In genomic region chr6:29214245-29214644, GRCm38 (mm10) we compare ENCODE assay signal across 9 mouse cellular contexts. TPM values are rescaled to one million over a fixed set of nuclear protein-coding genes. Genes with fewer than 3 reads are reported as not detected.
DNase-seq lines count a peak whose midpoint lies in the region; ATAC-seq and TF ChIP-seq lines count a peak whose summit lies in the region.
"Had no signal": no experiment of that assay in that cellular context is flagged by ENCODE, and none has a peak within 500 bp of the region (broad histone marks: within the 10 kb centered on the region; RNA-seq: fewer than 3 reads in every experiment).

No protein-coding gene starts in this region.

- H3K9ac ChIP-seq in midbrain, embryonic 11.5 days (ENCODE audit: low read length): no peak overlapping the region
- H3K9ac ChIP-seq in midbrain, embryonic 16.5 days (ENCODE audit: low read depth, low read length): no peak overlapping the region
- H3K9ac ChIP-seq in stomach, postnatal 0 days (ENCODE audit: low read length): no peak overlapping the region

- DNase-seq in adrenal gland, postnatal 10 days: peak; percentile 77
- no peak for DNase-seq in adrenal gland, adult 8-10 months
- peak; percentile 92 for DNase-seq in midbrain, embryonic 11.5 days (ENCODE audit: low spot score, missing footprints)
- no peak for DNase-seq in lung, adult 2 months
- no peak for DNase-seq in stomach, postnatal 0 days (ENCODE audit: low spot score)
- no peak for DNase-seq in left cerebral cortex, adult 2 months (ENCODE audit: extremely low spot score in 1 of 2, low spot score in 2 of 2)
- no peak for DNase-seq in layer of hippocampus, adult 9-10 months (ENCODE audit: low spot score)

- H3K4me1 ChIP-seq in midbrain, embryonic 11.5 days (ENCODE audit: control insufficient read depth, insufficient read depth, low read length): peaks cover 31% of the 10 kb centered on the region
- H3K4me1 ChIP-seq in midbrain, embryonic 16.5 days (ENCODE audit: control insufficient read depth, insufficient read depth, low read length): peaks cover 35% of the 10 kb centered on the region
- H3K4me1 ChIP-seq in lung, adult 2 months (ENCODE audit: control insufficient read depth, insufficient read depth, low read length): peaks cover 15% of the 10 kb centered on the region
- H3K4me1 ChIP-seq in stomach, postnatal 0 days (replicated peaks; ENCODE audit: control insufficient read depth, insufficient read depth): peaks cover 10% of the 10 kb centered on the region

- WGBS in midbrain, embryonic 11.5 days: 0% methylated on average over 1 of the region's 1 CpGs
- 5% methylated on average over 1 of the region's 1 CpGs for WGBS in midbrain, embryonic 16.5 days
- WGBS in lung, adult 2 months: 41% methylated on average over 1 of the region's 1 CpGs
- 35% methylated on average over 1 of the region's 1 CpGs for WGBS in stomach, postnatal 0 days

- peaks cover 10% of the 10 kb centered on the region for H3K27me3 ChIP-seq in midbrain, embryonic 11.5 days (ENCODE audit: control insufficient read depth, insufficient read depth, low read length)
- no peaks in the 10 kb centered on the region for H3K27me3 ChIP-seq in midbrain, embryonic 16.5 days (ENCODE audit: control insufficient read depth, insufficient read depth, low read depth, low read length)
- no peaks in the 10 kb centered on the region for H3K27me3 ChIP-seq in stomach, postnatal 0 days (ENCODE audit: control insufficient read depth, insufficient read depth, low read length)

- 0 out of 2 replicates have a peak, but pooled peaks have one; percentile 54 for TF ChIP-seq POLR2A in lung, adult 2 months (IDR thresholded peaks at IDR 0.05; ENCODE audit: borderline replicate concordance, extremely low read depth, low read depth, low read length)

- no peak for TF ChIP-seq EP300 in stomach, postnatal 0 days (optimal IDR thresholded peaks at IDR 0.05)

- intact Hi-C loops in left cerebral cortex, adult 2 months (cut with DNase I): no loop called here

- no peak overlapping the region; the same call in 1 of the 2 replicates for H3K27ac ChIP-seq in midbrain, embryonic 11.5 days (ENCODE audit: low read depth, low read length)
- H3K27ac ChIP-seq in midbrain, embryonic 16.5 days (ENCODE audit: low read length): no peak overlapping the region
- no peak overlapping the region for H3K27ac ChIP-seq in stomach, postnatal 0 days (replicated peaks)
- H3K27ac ChIP-seq in left cerebral cortex, adult 2 months: no peak overlapping the region; the same call in 1 of the 2 replicates

- no peaks in the 10 kb centered on the region for H3K9me3 ChIP-seq in midbrain, embryonic 11.5 days (ENCODE audit: control insufficient read depth, low read length)
- no peaks in the 10 kb centered on the region for H3K9me3 ChIP-seq in midbrain, embryonic 16.5 days (replicated peaks; ENCODE audit: control insufficient read depth, low read length, poor library complexity, severe bottlenecking)
- H3K9me3 ChIP-seq in stomach, postnatal 0 days (ENCODE audit: control insufficient read depth, low read length): no peaks in the 10 kb centered on the region

- no peaks in the 10 kb centered on the region for H3K36me3 ChIP-seq in midbrain, embryonic 11.5 days (ENCODE audit: control insufficient read depth, insufficient read depth, low read length)
- H3K36me3 ChIP-seq in midbrain, embryonic 16.5 days (ENCODE audit: control insufficient read depth, insufficient read depth, low read length): no peaks in the 10 kb centered on the region
- H3K36me3 ChIP-seq in stomach, postnatal 0 days (ENCODE audit: control insufficient read depth, insufficient read depth, low read length): no peaks in the 10 kb centered on the region

- peak; percentile 35 for ATAC-seq in midbrain, embryonic 11.5 days (ENCODE audit: low FRiP score)
- ATAC-seq in midbrain, embryonic 16.5 days: no peak
- ATAC-seq in stomach, postnatal 0 days (ENCODE audit: low FRiP score, low TSS enrichment): no peak

- TF ChIP-seq CTCF in lung, adult 2 months (IDR thresholded peaks at IDR 0.05; ENCODE audit: insufficient read depth, low read length): no peak
- 0 out of 2 replicates have a peak, but pooled peaks have one; percentile 8 for TF ChIP-seq CTCF in stomach, postnatal 0 days (IDR thresholded peaks at IDR 0.05; ENCODE audit: low read depth)
- no peak; the same call in 1 of the 2 replicates for TF ChIP-seq CTCF in left cerebral cortex, adult 2 months (IDR thresholded peaks at IDR 0.05)

- H3K4me3 ChIP-seq in midbrain, embryonic 11.5 days (ENCODE audit: low read depth, low read length): no peak overlapping the region
- H3K4me3 ChIP-seq in midbrain, embryonic 16.5 days (ENCODE audit: low read depth, low read length): no peak overlapping the region
- H3K4me3 ChIP-seq in lung, adult 2 months (replicated peaks; ENCODE audit: extremely low read depth, low read depth, low read length): no peak overlapping the region
- no peak overlapping the region for H3K4me3 ChIP-seq in stomach, postnatal 0 days (ENCODE audit: low read depth, low read length)
- H3K4me3 ChIP-seq in left cerebral cortex, adult 2 months: no peak overlapping the region

- H3K4me2 ChIP-seq in midbrain, embryonic 11.5 days: 0 out of 2 replicates have a peak overlapping the region, but pooled peaks have one; percentile 9
- no peak overlapping the region for H3K4me2 ChIP-seq in midbrain, embryonic 16.5 days (ENCODE audit: low read length)
- H3K4me2 ChIP-seq in stomach, postnatal 0 days (replicated peaks; ENCODE audit: low read depth): no peak overlapping the region

RNA-seq across cellular contexts. Expression of gene Impdh1, which starts 1.9 kb away (rescaled TPM):
- 100 to 1,000 TPM; 351 to 403 TPM for total RNA-seq in adrenal gland, postnatal 10 days (2021)
- 10 to 100 TPM; 46.9 to 67.5 (median 53.0) TPM for total RNA-seq in adrenal gland, adult 8-10 months (2022)
- polyA plus RNA-seq in midbrain, embryonic 11.5 days (2014; fragmentation: Nextera tagmentation; extraction: Ambion mirVana): 36.9 and 42.0 TPM in 2 replicates
- polyA plus RNA-seq in midbrain, embryonic 16.5 days (2015; fragmentation: Nextera tagmentation; extraction: Ambion mirVana): 63.8 and 70.6 TPM in 2 replicates
- 214 and 217 TPM in 2 replicates for polyA plus RNA-seq in lung, adult 2 months (2012; rRNA removed)
- polyA plus RNA-seq in stomach, postnatal 0 days (2015; fragmentation: Nextera tagmentation; extraction: Ambion mirVana): 26.9 and 28.0 TPM in 2 replicates
- 10 to 100 TPM; 57.1 to 62.7 TPM for total RNA-seq in left cerebral cortex, adult 2 months (2021)

RNA-seq across cellular contexts. Expression of gene Prrt4, which starts 34.9 kb away (rescaled TPM):
- total RNA-seq in adrenal gland, postnatal 10 days (2021): 1 to 10 TPM; 4.2 to 5.6 TPM
- 1 to 10 TPM; 3.0 to 8.9 (median 4.8) TPM for total RNA-seq in adrenal gland, adult 8-10 months (2022)
- polyA plus RNA-seq in midbrain, embryonic 11.5 days (2014; fragmentation: Nextera tagmentation; extraction: Ambion mirVana): 0.53 and 0.58 TPM in 2 replicates
- 11.4 and 11.6 TPM in 2 replicates for polyA plus RNA-seq in midbrain, embryonic 16.5 days (2015; fragmentation: Nextera tagmentation; extraction: Ambion mirVana)
- polyA plus RNA-seq in lung, adult 2 months (2012; rRNA removed): 10.8 and 12.2 TPM in 2 replicates
- polyA plus RNA-seq in stomach, postnatal 0 days (2015; fragmentation: Nextera tagmentation; extraction: Ambion mirVana): 0.30 and 0.33 TPM in 2 replicates
- 1 to 10 TPM; 2.5 to 2.9 TPM for total RNA-seq in left cerebral cortex, adult 2 months (2021)
- total RNA-seq: hematopoietic stem cell, adult 5-6 weeks had no signal

RNA-seq across cellular contexts. Expression of gene Rbm28, which starts 49.4 kb away (rescaled TPM):
- total RNA-seq in adrenal gland, postnatal 10 days (2021): 10 to 100 TPM; 21.4 to 29.1 TPM
- total RNA-seq in adrenal gland, adult 8-10 months (2022): 10 to 100 TPM; 30.2 to 40.2 (median 35.0) TPM
- 60.5 and 64.4 TPM in 2 replicates for polyA plus RNA-seq in midbrain, embryonic 11.5 days (2014; fragmentation: Nextera tagmentation; extraction: Ambion mirVana)
- polyA plus RNA-seq in midbrain, embryonic 16.5 days (2015; fragmentation: Nextera tagmentation; extraction: Ambion mirVana): 43.1 and 43.4 TPM in 2 replicates
- polyA plus RNA-seq in lung, adult 2 months (2012; rRNA removed): 6.5 and 10.8 TPM in 2 replicates
- 10.8 and 11.8 TPM in 2 replicates for polyA plus RNA-seq in stomach, postnatal 0 days (2015; fragmentation: Nextera tagmentation; extraction: Ambion mirVana)
- total RNA-seq in left cerebral cortex, adult 2 months (2021): 10 to 100 TPM; 51.0 to 52.3 TPM

RNA-seq across cellular contexts. Expression of gene Hilpda, which starts 58.0 kb away (rescaled TPM):
- 10 to 100 TPM in 1 of 2 experiments, 1 to 10 TPM in 1; 9.5 to 14.1 TPM for total RNA-seq in adrenal gland, postnatal 10 days (2021)
- 1 to 10 TPM; 4.6 to 9.3 (median 7.7) TPM for total RNA-seq in adrenal gland, adult 8-10 months (2022)
- 30.1 and 30.5 TPM in 2 replicates for polyA plus RNA-seq in midbrain, embryonic 11.5 days (2014; fragmentation: Nextera tagmentation; extraction: Ambion mirVana)
- 34.8 and 36.4 TPM in 2 replicates for polyA plus RNA-seq in midbrain, embryonic 16.5 days (2015; fragmentation: Nextera tagmentation; extraction: Ambion mirVana)
- 154 and 155 TPM in 2 replicates for polyA plus RNA-seq in lung, adult 2 months (2012; rRNA removed)
- polyA plus RNA-seq in stomach, postnatal 0 days (2015; fragmentation: Nextera tagmentation; extraction: Ambion mirVana): 29.8 and 34.1 TPM in 2 replicates
- 1 to 10 TPM; 8.0 to 9.1 TPM for total RNA-seq in left cerebral cortex, adult 2 months (2021)

Comparison
In these comparisons a context has a peak if more than half of its experiments do, and no peak if none do; other contexts are left out.
1. DNase-seq: peak in adrenal gland, postnatal 10 days (single experiment) and midbrain, embryonic 11.5 days (single experiment); none in adrenal gland, adult 8-10 months (single experiment), lung, adult 2 months (single experiment), stomach, postnatal 0 days (single experiment), left cerebral cortex, adult 2 months (0 of 2) and layer of hippocampus, adult 9-10 months (single experiment).